Mouse (Mus musculus): ENCODE results near the gene Asap2. TPM values are rescaled to one million over a fixed set of nuclear protein-coding genes. Genes with fewer than 3 reads are reported as not detected.

Asap2 gene
- polyA plus RNA-seq, 2 experiments: 9.2 to 20.1 TPM

GRCm38 (mm10) chr12:21306721-21307120, 316.5 kb downstream of the Asap2 start:
- Histone ChIP-seq H3K4me1 (ENCODE audit: control insufficient read depth, insufficient read depth, low read length) (no peaks in the 10 kb centered on the region), H3K36me3 (ENCODE audit: control insufficient read depth, insufficient read depth, low read length) (peaks cover 92% of the 10 kb centered on the region), H3K4me2 (replicated peaks; ENCODE audit: low read depth, low read length, severe bottlenecking) (no peak overlapping the region), H3K27ac (replicated peaks; ENCODE audit: low read depth, low read length) (no peak overlapping the region), H3K9ac (ENCODE audit: low read depth, low read length, severe bottlenecking) (no peak overlapping the region), H3K9me3 (ENCODE audit: control insufficient read depth, low read length) (no peaks in the 10 kb centered on the region), H3K4me3 (replicated peaks; ENCODE audit: low read length) (no peak overlapping the region), H3K27me3 (ENCODE audit: control insufficient read depth, insufficient read depth, low read length) (no peaks in the 10 kb centered on the region)
- DNase-seq (ENCODE audit: low spot score) (no peak), ATAC-seq (ENCODE audit: low FRiP score, low read depth) (no peak)
- no peak for TF ChIP-seq POLR2A (IDR thresholded peaks at IDR 0.05; ENCODE audit: borderline replicate concordance, extremely low read depth, insufficient read depth, insufficient read length)
- 51% methylated on average over 4 of the region's 4 CpGs for whole genome bisulfite sequencing

- DNase-seq (ENCODE audit: low spot score): no peak
- TF ChIP-seq POLR2A (IDR thresholded peaks at IDR 0.05; ENCODE audit: borderline replicate concordance, extremely low read depth, insufficient read depth, insufficient read length): no peak
- H3K4me2 ChIP-seq (replicated peaks; ENCODE audit: low read depth, low read length, severe bottlenecking): no peak overlapping the region
- H3K27ac ChIP-seq (replicated peaks; ENCODE audit: low read depth, low read length): no peak overlapping the region
- 0 out of 2 replicates have a peak, but pooled peaks cover 2% of the 10 kb centered on the region for H3K4me1 ChIP-seq (ENCODE audit: control insufficient read depth, insufficient read depth, low read length)
- H3K9ac ChIP-seq (ENCODE audit: low read depth, low read length, severe bottlenecking): no peak overlapping the region
- WGBS: 88% methylated on average over 5 of the region's 5 CpGs
- H3K36me3 ChIP-seq (ENCODE audit: control insufficient read depth, insufficient read depth, low read length): peaks cover 75% of the 10 kb centered on the region
- ATAC-seq (ENCODE audit: low FRiP score, low read depth): no peak
- H3K9me3 ChIP-seq (ENCODE audit: control insufficient read depth, low read length): no peaks in the 10 kb centered on the region
- no peak overlapping the region for H3K4me3 ChIP-seq (replicated peaks; ENCODE audit: low read length)
- H3K27me3 ChIP-seq (ENCODE audit: control insufficient read depth, insufficient read depth, low read length): no peaks in the 10 kb centered on the region
Measured at GRCm38 (mm10) chr12:21312201-21312600, 321.9 kb downstream of the Asap2 start.

GRCm38 (mm10) chr12:21315923-21316868, 325.9 kb downstream of the Asap2 start, which contains the start of gene Iah1:
TSS of gene Iah1 (plus strand) at chr12:21316389.
- H3K27me3 ChIP-seq (ENCODE audit: control insufficient read depth, insufficient read depth, low read length): no peaks in the 10 kb centered on the region
- no peaks in the 10 kb centered on the region for H3K9me3 ChIP-seq (ENCODE audit: control insufficient read depth, low read length)
- no peak within 1 kb of the TSS; the same call in 1 of the 2 replicates for H3K27ac ChIP-seq (replicated peaks; ENCODE audit: low read depth, low read length)
- peak; percentile 80; the same call in 1 of the 2 replicates for TF ChIP-seq POLR2A (IDR thresholded peaks at IDR 0.05; ENCODE audit: borderline replicate concordance, extremely low read depth, insufficient read depth, insufficient read length)
- peaks cover 52% of the 10 kb centered on the region for H3K36me3 ChIP-seq (ENCODE audit: control insufficient read depth, insufficient read depth, low read length)
- 0 out of 2 replicates have a peak, but pooled peaks cover 3% of the 10 kb centered on the region for H3K4me1 ChIP-seq (ENCODE audit: control insufficient read depth, insufficient read depth, low read length)
- DNase-seq (ENCODE audit: low spot score): peak; percentile 84
- H3K4me2 ChIP-seq (replicated peaks; ENCODE audit: low read depth, low read length, severe bottlenecking): peak within 1 kb of the TSS; percentile 64
- H3K4me3 ChIP-seq (replicated peaks; ENCODE audit: low read length): peak within 1 kb of the TSS; percentile 71
- peak within 1 kb of the TSS; percentile 83 for H3K9ac ChIP-seq (ENCODE audit: low read depth, low read length, severe bottlenecking)
- ATAC-seq (ENCODE audit: low FRiP score, low read depth): peak; percentile 93
- 3% methylated on average over 55 of the region's 59 CpGs for WGBS

GRCm38 (mm10) chr12:21316869-21317265, 326.6 kb downstream of the Asap2 start:
- WGBS: 38% methylated on average over 7 of the region's 7 CpGs
- H3K36me3 ChIP-seq (ENCODE audit: control insufficient read depth, insufficient read depth, low read length): peaks cover 51% of the 10 kb centered on the region
- peak overlapping the region; percentile 83 for H3K9ac ChIP-seq (ENCODE audit: low read depth, low read length, severe bottlenecking)
- H3K27me3 ChIP-seq (ENCODE audit: control insufficient read depth, insufficient read depth, low read length): no peaks in the 10 kb centered on the region
- ATAC-seq (ENCODE audit: low FRiP score, low read depth): no peak
- no peak overlapping the region for H3K27ac ChIP-seq (replicated peaks; ENCODE audit: low read depth, low read length)
- DNase-seq (ENCODE audit: low spot score): no peak
- no peaks in the 10 kb centered on the region for H3K9me3 ChIP-seq (ENCODE audit: control insufficient read depth, low read length)
- peak overlapping the region; percentile 64 for H3K4me2 ChIP-seq (replicated peaks; ENCODE audit: low read depth, low read length, severe bottlenecking)
- H3K4me1 ChIP-seq (ENCODE audit: control insufficient read depth, insufficient read depth, low read length): 0 out of 2 replicates have a peak, but pooled peaks cover 3% of the 10 kb centered on the region
- peak overlapping the region; percentile 71 for H3K4me3 ChIP-seq (replicated peaks; ENCODE audit: low read length)
- no peak for TF ChIP-seq POLR2A (IDR thresholded peaks at IDR 0.05; ENCODE audit: borderline replicate concordance, extremely low read depth, insufficient read depth, insufficient read length)

GRCm38 (mm10) chr12:21318143-21318895, 328.1 kb downstream of the Asap2 start:
- Histone ChIP-seq H3K9ac (ENCODE audit: low read depth, low read length, severe bottlenecking) (no peak overlapping the region), H3K27ac (replicated peaks; ENCODE audit: low read depth, low read length) (no peak overlapping the region), H3K4me1 (ENCODE audit: control insufficient read depth, insufficient read depth, low read length) (0 out of 2 replicates have a peak, but pooled peaks cover 3% of the 10 kb centered on the region), H3K36me3 (ENCODE audit: control insufficient read depth, insufficient read depth, low read length) (peaks cover 49% of the 10 kb centered on the region), H3K27me3 (ENCODE audit: control insufficient read depth, insufficient read depth, low read length) (no peaks in the 10 kb centered on the region), H3K4me2 (replicated peaks; ENCODE audit: low read depth, low read length, severe bottlenecking) (no peak overlapping the region), H3K4me3 (replicated peaks; ENCODE audit: low read length) (no peak overlapping the region), H3K9me3 (ENCODE audit: control insufficient read depth, low read length) (no peaks in the 10 kb centered on the region)
- ATAC-seq (ENCODE audit: low FRiP score, low read depth) (no peak), DNase-seq (ENCODE audit: low spot score) (peak; percentile 26)
- no peak for TF ChIP-seq POLR2A (IDR thresholded peaks at IDR 0.05; ENCODE audit: borderline replicate concordance, extremely low read depth, insufficient read depth, insufficient read length)
- WGBS: 76% methylated on average over 12 of the region's 12 CpGs

Measured in limb, embryonic 14.5 days (tissue).